Mouse (Mus musculus) stomach, postnatal 0 days (tissue): ENCODE data around the gene Il2ra. TPM values are rescaled to one million over a fixed set of nuclear protein-coding genes. Genes with fewer than 3 reads are reported as not detected.

Experiments used
- ATAC-seq: fragments of 200-750 bp; cut with Nextera tagmentation; 2 replicates; pipeline ENCODE4 v1.8.0; 2017; ENCODE audit not compliant: low FRiP score, low TSS enrichment
- DNase-seq: peaks from one replicate; pipeline ENCODE4 v3.0.0-alpha.2; 2016; ENCODE audit warnings: low spot score
- H3K27ac ChIP-seq: fragments of 300-500 bp; sonication (generic); replicated peaks from 2 replicates; pipeline ENCODE4 v1.5.1; 2014; ENCODE audit warnings: mild to moderate bottlenecking, control low read depth
- H3K27me3 ChIP-seq: fragments of 300-500 bp; sonication (generic); 2 replicates; pipeline ENCODE4 v1.6.1; 2014; ENCODE audit warnings: low read length; ENCODE audit not compliant: control insufficient read depth, insufficient read depth
- H3K36me3 ChIP-seq: fragments of 300-500 bp; sonication (generic); 2 replicates; pipeline ENCODE4 v1.6.1; 2014; ENCODE audit warnings: low read length, mixed read lengths; ENCODE audit not compliant: control insufficient read depth, insufficient read depth
- H3K4me1 ChIP-seq: fragments of 300-500 bp; sonication (generic); replicated peaks from 2 replicates; pipeline ENCODE4 v1.6.1; 2014; ENCODE audit warnings: antibody characterized with exemption; ENCODE audit not compliant: control insufficient read depth, insufficient read depth
- H3K4me2 ChIP-seq: fragments of 300-500 bp; sonication (generic); replicated peaks from 2 replicates; pipeline ENCODE4 v1.6.1; 2014; ENCODE audit warnings: low read depth, mild to moderate bottlenecking, control low read depth, moderate library complexity
- H3K4me3 ChIP-seq: fragments of 300-500 bp; sonication (generic); 2 replicates; pipeline ENCODE4 v1.5.1; 2014; ENCODE audit warnings: low read depth, low read length, control low read depth
- H3K9ac ChIP-seq: fragments of 300-500 bp; sonication (generic); 2 replicates; pipeline ENCODE4 v1.6.1; 2014; ENCODE audit warnings: mild to moderate bottlenecking, low read length, control low read depth, mixed read lengths
- H3K9me3 ChIP-seq: fragments of 300-500 bp; sonication (generic); 2 replicates; pipeline ENCODE4 v1.6.1; 2016; ENCODE audit warnings: low read length; ENCODE audit not compliant: control insufficient read depth
- CTCF ChIP-seq: IDR thresholded peaks from 2 replicates; pipeline ENCODE4 v1.5.1; 2016; ENCODE audit warnings: antibody characterized with exemption, low read depth, mild to moderate bottlenecking, moderate library complexity
- EP300 ChIP-seq: optimal IDR thresholded peaks from 2 replicates; pipeline ENCODE3; 2016; ENCODE audit warnings: antibody characterized with exemption
- WGBS: fragments of 180-500 bp; shearing (Covaris S2); extraction: QIAGEN DNeasy Blood & Tissue Kit; methylation state at CpG from one replicate; pipeline ENCODE4 v1.1.7; 2014; 5-methylcytosine and 5-hydroxymethylcytosine counted together
- polyA plus RNA-seq: library from polyadenylated mRNA; unstranded; fragments of >200 nt; fragmentation: Nextera tagmentation; extraction: Ambion mirVana; gene quantifications from 2 replicates; pipeline ENCODE4 v1.2.1, GENCODE M21; 2015

Il2ra gene
- polyA plus RNA-seq, 1 experiment from 2014 or later: not detected

DNA sequence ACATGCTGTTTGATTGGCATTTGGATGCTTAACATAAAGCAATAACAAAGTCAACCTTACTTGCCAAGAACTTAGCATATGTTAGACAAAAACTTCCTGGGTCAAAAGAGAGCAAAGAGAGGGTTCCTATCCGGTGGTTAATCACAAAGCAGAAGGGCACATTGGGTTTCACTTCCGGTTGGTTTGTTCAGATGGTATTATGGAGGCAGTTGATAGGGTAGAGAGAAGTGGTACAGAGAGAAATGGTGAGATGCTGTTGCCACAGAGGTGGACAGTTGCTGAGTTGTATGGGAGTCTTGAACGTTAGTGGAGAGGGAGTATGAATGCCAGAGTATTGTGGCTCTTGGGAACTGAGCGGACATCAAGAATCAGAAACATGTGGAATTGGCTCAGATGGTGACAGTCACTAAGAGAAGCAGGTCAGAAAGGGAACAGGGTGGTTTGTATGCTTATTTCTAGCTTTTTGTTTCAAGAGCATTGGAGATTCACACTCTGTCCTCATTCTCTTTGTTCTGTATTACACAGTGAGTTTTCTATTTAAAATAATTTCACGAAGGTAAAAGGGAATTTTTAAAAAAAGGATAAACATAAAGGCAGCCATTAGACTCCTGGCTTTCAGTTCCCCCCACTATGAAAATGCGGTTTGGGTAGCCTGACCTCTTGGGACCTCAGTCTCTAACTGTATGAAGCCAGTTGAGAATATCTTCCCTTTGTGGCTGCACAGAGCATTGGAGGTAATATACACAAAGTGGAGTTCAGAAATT, 19.7 kb downstream of the Il2ra start:
- H3K36me3 ChIP-seq: no peaks in the 10 kb centered on the region
- WGBS: 85% methylated on average over 6 of the region's 6 CpGs

DNA sequence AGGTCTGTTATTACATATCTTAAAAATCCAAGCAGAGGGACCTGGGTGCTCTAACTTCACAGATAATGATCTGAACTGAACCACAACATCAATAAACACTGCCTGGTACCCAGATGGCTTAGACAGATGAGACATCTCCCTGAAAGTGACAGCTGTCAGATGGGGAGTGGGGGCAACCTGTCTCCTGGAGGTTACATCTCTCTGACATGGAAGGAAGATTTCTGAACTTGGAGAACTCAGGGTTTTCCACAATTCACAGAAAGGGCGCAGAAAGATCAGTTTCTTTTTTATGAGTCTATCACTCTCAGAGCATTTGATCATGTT, 20.3 kb downstream of the Il2ra start:
- 78% methylated on average over 1 of the region's 1 CpGs for WGBS
- Histone ChIP-seq H3K9me3 (no peaks in the 10 kb centered on the region), H3K36me3 (no peaks in the 10 kb centered on the region), H3K27ac (no peak overlapping the region), H3K4me2 (no peak overlapping the region), H3K9ac (no peak overlapping the region), H3K4me1 (no peaks in the 10 kb centered on the region), H3K27me3 (no peaks in the 10 kb centered on the region), H3K4me3 (no peak overlapping the region)
- no peak for DNase-seq
- TF ChIP-seq CTCF (no peak), EP300 (no peak)
- ATAC-seq: no peak

More for the DNA sequence above, 19.7 kb downstream of the Il2ra start:
- no peak for DNase-seq
- TF ChIP-seq CTCF (no peak), EP300 (no peak)
- Histone ChIP-seq H3K9me3 (no peaks in the 10 kb centered on the region), H3K4me2 (no peak overlapping the region), H3K4me1 (no peaks in the 10 kb centered on the region), H3K27me3 (no peaks in the 10 kb centered on the region), H3K27ac (no peak overlapping the region), H3K4me3 (no peak overlapping the region), H3K9ac (no peak overlapping the region)
- no peak for ATAC-seq

GRCm38 (mm10) chr2:11663961-11664360, 21.4 kb downstream of the Il2ra start:
- Histone ChIP-seq H3K4me3 (0 out of 2 replicates have a peak overlapping the region, but pooled peaks have one; percentile 4), H3K9me3 (no peaks in the 10 kb centered on the region), H3K36me3 (no peaks in the 10 kb centered on the region), H3K4me2 (peak overlapping the region; percentile 42; the same call in 1 of the 2 replicates), H3K9ac (no peak overlapping the region), H3K4me1 (no peaks in the 10 kb centered on the region), H3K27me3 (no peaks in the 10 kb centered on the region), H3K27ac (no peak overlapping the region)
- 5% methylated on average over 10 of the region's 10 CpGs for WGBS
- DNase-seq (peak; percentile 74), ATAC-seq (peak; percentile 72; the same call in 1 of the 2 replicates)
- TF ChIP-seq EP300 (no peak), CTCF (peak; percentile 92)

DNA sequence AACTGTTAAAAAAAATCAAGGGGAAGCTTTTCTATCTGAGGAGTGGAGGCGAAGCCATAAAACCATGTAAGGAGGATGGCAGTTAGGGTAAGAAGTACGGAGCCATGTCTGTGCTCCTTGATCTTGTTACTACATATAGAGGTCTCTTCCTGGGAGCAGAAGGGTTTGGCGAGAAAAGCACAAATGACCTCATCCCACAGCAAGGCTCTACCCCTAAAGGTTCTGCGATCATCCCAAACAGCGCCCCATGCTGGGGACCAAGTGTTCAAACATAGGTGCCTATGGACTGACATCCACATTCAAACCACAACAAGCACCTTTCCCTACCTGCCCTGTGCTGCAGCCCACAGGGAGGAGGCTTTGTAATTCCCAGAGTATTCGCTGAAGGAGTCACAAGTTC, 21.8 kb downstream of the Il2ra start:
- 40% methylated on average over 6 of the region's 6 CpGs for WGBS
- Histone ChIP-seq H3K4me3 (0 out of 2 replicates have a peak overlapping the region, but pooled peaks have one; percentile 4), H3K27ac (no peak overlapping the region), H3K36me3 (no peaks in the 10 kb centered on the region), H3K4me2 (peak overlapping the region; percentile 42; the same call in 1 of the 2 replicates), H3K9ac (no peak overlapping the region), H3K27me3 (no peaks in the 10 kb centered on the region), H3K9me3 (no peaks in the 10 kb centered on the region), H3K4me1 (no peaks in the 10 kb centered on the region)
- peak; percentile 60; the same call in 1 of the 2 replicates for ATAC-seq
- TF ChIP-seq CTCF: peak; percentile 20; the same call in 1 of the 2 replicates
- TF ChIP-seq EP300: no peak
- DNase-seq: peak; percentile 16

DNA sequence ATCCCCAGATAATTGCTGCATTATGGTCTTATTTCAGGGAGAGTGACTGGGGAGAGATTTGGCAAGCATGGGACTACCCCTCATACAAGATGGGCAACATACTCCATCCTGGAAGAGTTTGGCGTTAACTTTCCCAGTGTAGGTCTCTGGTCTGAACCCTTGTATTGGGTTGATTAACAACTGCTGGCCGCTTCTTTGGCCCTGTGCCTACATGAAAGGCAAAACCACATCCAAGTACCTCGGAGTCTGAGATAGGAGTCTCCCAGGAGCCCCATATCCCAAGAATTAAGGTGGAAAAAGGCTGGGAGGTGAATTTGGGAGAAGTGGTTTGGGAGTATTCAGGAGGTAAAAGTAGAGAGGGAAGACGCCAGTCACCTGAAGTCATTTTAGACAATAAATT, 22.2 kb downstream of the Il2ra start:
- WGBS: 78% methylated on average over 4 of the region's 4 CpGs
- H3K4me2 ChIP-seq: no peak overlapping the region
- DNase-seq (no peak), ATAC-seq (no peak)
- H3K9me3 ChIP-seq: no peaks in the 10 kb centered on the region
- H3K9ac ChIP-seq: no peak overlapping the region
- no peak overlapping the region for H3K27ac ChIP-seq
- TF ChIP-seq EP300 (no peak), CTCF (no peak)
- no peaks in the 10 kb centered on the region for H3K4me1 ChIP-seq
- no peaks in the 10 kb centered on the region for H3K27me3 ChIP-seq
- no peak overlapping the region for H3K4me3 ChIP-seq
- H3K36me3 ChIP-seq: no peaks in the 10 kb centered on the region

GRCm38 (mm10) chr2:11665326-11665725, 22.7 kb downstream of the Il2ra start:
- ATAC-seq: no peak
- Histone ChIP-seq H3K27ac (no peak overlapping the region), H3K9me3 (no peaks in the 10 kb centered on the region), H3K4me1 (no peaks in the 10 kb centered on the region), H3K9ac (no peak overlapping the region), H3K4me3 (no peak overlapping the region), H3K36me3 (no peaks in the 10 kb centered on the region), H3K27me3 (no peaks in the 10 kb centered on the region), H3K4me2 (no peak overlapping the region)
- TF ChIP-seq CTCF (no peak), EP300 (no peak)
- no peak for DNase-seq
- 90% methylated on average over 3 of the region's 3 CpGs for WGBS
